Mouse (Mus musculus): ENCODE results near the gene Etv3.
"Not testable (repeated sequence)": the region's sequence is repeated elsewhere in the genome, so short reads cannot be mapped to it uniquely, and the experiment has no call there.

Etv3 gene

GRCm38 (mm10) chr3:87521126-87521525 lies 4.1 kb upstream of the Etv3 start:
- DNase-seq: peak; percentile 52

GRCm38 (mm10) chr3:87521833-87522232 lies 3.4 kb upstream of the Etv3 start:
- DNase-seq: no peak

- DNase-seq: no peak
Measured at GRCm38 (mm10) chr3:87523701-87524100, 1.5 kb upstream of the Etv3 start.

- DNase-seq: no peak
Measured at GRCm38 (mm10) chr3:87525837-87526570, 797 bp downstream of the Etv3 start.

- no peak for DNase-seq
Measured at GRCm38 (mm10) chr3:87527139-87527538, 1.9 kb downstream of the Etv3 start.

- DNase-seq: no peak
Measured at GRCm38 (mm10) chr3:87528021-87528420, 2.8 kb downstream of the Etv3 start.

GRCm38 (mm10) chr3:87528841-87529240 lies 3.6 kb downstream of the Etv3 start:
- no peak for DNase-seq

GRCm38 (mm10) chr3:87529568-87529967 lies 4.4 kb downstream of the Etv3 start:
- DNase-seq: no peak

GRCm38 (mm10) chr3:87530234-87530633 lies 5.0 kb downstream of the Etv3 start:
- DNase-seq: no peak

- DNase-seq: no peak
Measured at GRCm38 (mm10) chr3:87533667-87534378, 8.6 kb downstream of the Etv3 start.

- no peak for DNase-seq
Measured at GRCm38 (mm10) chr3:87538034-87538433, 12.8 kb downstream of the Etv3 start.

- no peak for DNase-seq
Measured at GRCm38 (mm10) chr3:87540028-87540675, 14.9 kb downstream of the Etv3 start.

GRCm38 (mm10) chr3:87540714-87541113 lies 15.5 kb downstream of the Etv3 start:
- DNase-seq: no peak

- DNase-seq: no peak
Measured at GRCm38 (mm10) chr3:87542481-87543215, 17.4 kb downstream of the Etv3 start.

- no peak for DNase-seq
Measured at GRCm38 (mm10) chr3:87545554-87545953, 20.3 kb downstream of the Etv3 start.

- DNase-seq: peak; percentile 80
Measured at GRCm38 (mm10) chr3:87546291-87546721, 21.1 kb downstream of the Etv3 start.

GRCm38 (mm10) chr3:87549908-87550307 lies 24.7 kb downstream of the Etv3 start:
- no peak for DNase-seq

GRCm38 (mm10) chr3:87552327-87552726 lies 27.1 kb downstream of the Etv3 start:
- DNase-seq: no peak

- no peak for DNase-seq
Measured at GRCm38 (mm10) chr3:87553196-87553935, 28.2 kb downstream of the Etv3 start.

- DNase-seq: not testable (repeated sequence)
Measured at GRCm38 (mm10) chr3:87554859-87555258, 29.7 kb downstream of the Etv3 start.

- DNase-seq: peak; percentile 45
Measured at GRCm38 (mm10) chr3:87556109-87556531, 30.9 kb downstream of the Etv3 start.

- no peak for DNase-seq
Measured at GRCm38 (mm10) chr3:87556668-87557278, 31.6 kb downstream of the Etv3 start.

All from layer of hippocampus, adult 9-11 months (tissue).